Mouse (Mus musculus) gastrocnemius, postnatal 10 days (tissue): ENCODE results near the gene Cdh20. TPM values are rescaled to one million over a fixed set of nuclear protein-coding genes. Genes with fewer than 3 reads are reported as not detected.
"Not testable (repeated sequence)": the region's sequence is repeated elsewhere in the genome, so short reads cannot be mapped to it uniquely, and the experiment has no call there.

Experiments
- DNase-seq: peaks from one replicate; pipeline ENCODE4 v3.0.0; 2021; ENCODE audit warnings: mixed read lengths
- total RNA-seq, 2 experiments: library from RNA; stranded (reverse); gene quantifications; 2 replicates each; pipeline ENCODE4 v1.2.3; 2021

The Cdh20 gene
- total RNA-seq, 2 experiments from 2014 or later = 0.28 to 0.34 TPM

GRCm38 (mm10) chr1:104916507-104916906, 148.2 kb downstream of the Cdh20 start:
- DNase-seq = no peak

GRCm38 (mm10) chr1:104917307-104917836, 149.0 kb downstream of the Cdh20 start:
- DNase-seq = no peak

- DNase-seq = no peak
Measured at GRCm38 (mm10) chr1:104933051-104933450, 164.7 kb downstream of the Cdh20 start.

- DNase-seq = no peak
Measured at GRCm38 (mm10) chr1:104936966-104937365, 168.6 kb downstream of the Cdh20 start.

GRCm38 (mm10) chr1:104939156-104939555, 170.8 kb downstream of the Cdh20 start:
- DNase-seq = no peak

GRCm38 (mm10) chr1:104944470-104945109, 176.3 kb downstream of the Cdh20 start:
- DNase-seq = peak; percentile 19

- no peak for DNase-seq
Measured at GRCm38 (mm10) chr1:104945110-104945489, 176.8 kb downstream of the Cdh20 start.

GRCm38 (mm10) chr1:104949640-104950039, 181.3 kb downstream of the Cdh20 start:
- DNase-seq = not testable (repeated sequence)

- DNase-seq = no peak
Measured at GRCm38 (mm10) chr1:104957046-104957445, 188.7 kb downstream of the Cdh20 start.

- DNase-seq = no peak
Measured at GRCm38 (mm10) chr1:104961670-104962069, 193.3 kb downstream of the Cdh20 start.

GRCm38 (mm10) chr1:104962257-104962656, 193.9 kb downstream of the Cdh20 start:
- DNase-seq = no peak

- no peak for DNase-seq
Measured at GRCm38 (mm10) chr1:104979068-104979467, 210.7 kb downstream of the Cdh20 start.

- DNase-seq = no peak
Measured at GRCm38 (mm10) chr1:104980273-104980672, 211.9 kb downstream of the Cdh20 start.

GRCm38 (mm10) chr1:104986222-104986973, 218.1 kb downstream of the Cdh20 start:
- DNase-seq = no peak

GRCm38 (mm10) chr1:104987526-104987925, 219.2 kb downstream of the Cdh20 start:
- no peak for DNase-seq

- DNase-seq = no peak
Measured at GRCm38 (mm10) chr1:104992441-104992840, 224.1 kb downstream of the Cdh20 start.

- DNase-seq = peak; percentile 20
Measured at GRCm38 (mm10) chr1:104993905-104994611, 225.7 kb downstream of the Cdh20 start.

GRCm38 (mm10) chr1:104994612-104994986, 226.3 kb downstream of the Cdh20 start:
- no peak for DNase-seq

- DNase-seq = no peak
Measured at GRCm38 (mm10) chr1:104997814-104998213, 229.5 kb downstream of the Cdh20 start.

GRCm38 (mm10) chr1:105002179-105002578, 233.8 kb downstream of the Cdh20 start:
- DNase-seq = no peak

- no peak for DNase-seq
Measured at GRCm38 (mm10) chr1:105003786-105004185, 235.5 kb downstream of the Cdh20 start.

- no peak for DNase-seq
Measured at GRCm38 (mm10) chr1:105012616-105013015, 244.3 kb downstream of the Cdh20 start.

- DNase-seq = no peak
Measured at GRCm38 (mm10) chr1:105013291-105013690, 245.0 kb downstream of the Cdh20 start.
